Mouse (Mus musculus): ENCODE data around the gene Ascc2. TPM values are rescaled to one million over a fixed set of nuclear protein-coding genes. Genes with fewer than 3 reads are reported as not detected.

Ascc2 gene
- polyA plus RNA-seq, 2 experiments = 32.6 to 33.3 TPM

DNA sequence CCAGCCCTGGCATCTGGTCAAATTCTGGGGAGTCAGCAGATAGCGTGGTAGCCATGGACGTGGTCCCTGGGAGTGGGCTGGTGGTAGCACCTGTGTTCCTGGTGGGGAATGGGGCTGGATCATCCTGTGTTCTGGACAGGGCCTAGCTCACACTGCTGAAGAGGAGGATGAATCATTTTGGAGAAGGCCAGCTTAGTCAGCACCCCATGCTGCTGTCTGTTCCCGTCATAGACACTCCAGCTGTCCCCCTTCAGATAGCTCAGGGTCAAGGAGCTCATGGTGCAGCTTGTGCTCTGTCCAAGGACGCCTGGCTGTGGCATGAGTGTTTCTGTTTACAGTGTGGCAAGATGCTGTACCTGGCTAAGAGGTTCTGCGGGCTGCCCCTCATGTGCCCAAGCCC is 81.0 kb downstream of the Ascc2 start:
- no peak for ATAC-seq (ENCODE audit: low FRiP score, low read depth)
- TF ChIP-seq POLR2A (IDR thresholded peaks at IDR 0.05; ENCODE audit: borderline replicate concordance, extremely low read depth, insufficient read depth, insufficient read length) = no peak

DNA sequence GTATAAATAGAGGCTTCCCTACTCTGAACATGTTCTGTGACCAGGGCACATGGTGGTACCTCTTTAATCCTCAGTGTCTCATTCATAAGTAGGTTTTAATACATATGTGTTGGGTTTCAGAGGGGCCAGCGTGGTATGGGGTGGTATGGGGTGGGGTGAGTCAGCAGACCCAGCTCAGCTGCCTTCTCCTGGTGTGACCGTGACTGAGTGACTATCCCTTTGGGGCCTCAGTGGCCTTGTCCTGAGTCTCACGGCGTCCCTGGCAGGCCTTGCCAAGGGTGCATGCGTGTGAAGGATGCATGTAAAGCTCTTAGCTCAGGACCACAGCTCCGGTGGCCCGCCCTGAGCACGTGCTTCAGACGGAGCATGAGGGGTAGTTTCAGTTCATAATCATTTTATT is 82.4 kb downstream of the Ascc2 start:
- H3K9ac ChIP-seq (ENCODE audit: low read depth, low read length, severe bottlenecking) = no peak overlapping the region
- peaks cover 9% of the 10 kb centered on the region for H3K4me1 ChIP-seq (ENCODE audit: control insufficient read depth, insufficient read depth, low read length)
- H3K9me3 ChIP-seq (ENCODE audit: control insufficient read depth, low read length) = no peaks in the 10 kb centered on the region
- no peak overlapping the region for H3K27ac ChIP-seq (replicated peaks; ENCODE audit: low read depth, low read length)
- H3K27me3 ChIP-seq (ENCODE audit: control insufficient read depth, insufficient read depth, low read length) = no peaks in the 10 kb centered on the region
- DNase-seq (ENCODE audit: low spot score) = no peak
- H3K4me2 ChIP-seq (replicated peaks; ENCODE audit: low read depth, low read length, severe bottlenecking) = no peak overlapping the region
- no peak overlapping the region for H3K4me3 ChIP-seq (replicated peaks; ENCODE audit: low read length)
- H3K36me3 ChIP-seq (ENCODE audit: control insufficient read depth, insufficient read depth, low read length) = peaks cover 23% of the 10 kb centered on the region
- no peak for TF ChIP-seq POLR2A (IDR thresholded peaks at IDR 0.05; ENCODE audit: borderline replicate concordance, extremely low read depth, insufficient read depth, insufficient read length)
- no peak for ATAC-seq (ENCODE audit: low FRiP score, low read depth)
- whole genome bisulfite sequencing = 92% methylated on average over 9 of the region's 9 CpGs

More for the DNA sequence above, 81.0 kb downstream of the Ascc2 start:
- H3K36me3 ChIP-seq (ENCODE audit: control insufficient read depth, insufficient read depth, low read length) = peaks cover 10% of the 10 kb centered on the region; the same call in 1 of the 2 replicates
- no peak for DNase-seq (ENCODE audit: low spot score)
- no peak overlapping the region for H3K4me3 ChIP-seq (replicated peaks; ENCODE audit: low read length)
- no peaks in the 10 kb centered on the region for H3K9me3 ChIP-seq (ENCODE audit: control insufficient read depth, low read length)
- no peak overlapping the region for H3K9ac ChIP-seq (ENCODE audit: low read depth, low read length, severe bottlenecking)
- H3K4me1 ChIP-seq (ENCODE audit: control insufficient read depth, insufficient read depth, low read length) = peaks cover 9% of the 10 kb centered on the region
- 89% methylated on average over 5 of the region's 5 CpGs for WGBS
- no peak overlapping the region for H3K4me2 ChIP-seq (replicated peaks; ENCODE audit: low read depth, low read length, severe bottlenecking)
- no peaks in the 10 kb centered on the region for H3K27me3 ChIP-seq (ENCODE audit: control insufficient read depth, insufficient read depth, low read length)
- H3K27ac ChIP-seq (replicated peaks; ENCODE audit: low read depth, low read length) = no peak overlapping the region

DNA sequence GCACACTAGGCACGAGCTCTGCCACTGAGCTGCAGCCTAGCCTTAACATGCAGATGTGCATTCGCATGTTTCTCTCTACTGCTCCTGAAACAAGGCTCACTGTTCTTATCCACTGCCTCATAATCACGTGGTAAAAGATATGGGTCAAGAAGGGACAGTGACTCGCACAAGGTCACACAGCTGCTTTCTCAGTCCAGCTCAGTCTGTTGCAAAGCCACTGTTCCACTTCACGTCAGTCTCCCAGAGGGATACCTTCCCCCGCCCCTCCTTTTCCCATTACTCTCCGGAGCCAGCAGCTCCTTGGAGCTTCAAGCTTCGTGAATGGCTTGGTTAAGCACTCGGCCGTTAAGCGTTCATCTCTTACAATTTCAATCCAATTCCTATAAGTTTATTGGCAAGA is 82.8 kb downstream of the Ascc2 start:
- no peak for TF ChIP-seq POLR2A (IDR thresholded peaks at IDR 0.05; ENCODE audit: borderline replicate concordance, extremely low read depth, insufficient read depth, insufficient read length)
- no peak overlapping the region for H3K27ac ChIP-seq (replicated peaks; ENCODE audit: low read depth, low read length)
- H3K4me2 ChIP-seq (replicated peaks; ENCODE audit: low read depth, low read length, severe bottlenecking) = no peak overlapping the region
- H3K9ac ChIP-seq (ENCODE audit: low read depth, low read length, severe bottlenecking) = no peak overlapping the region
- H3K9me3 ChIP-seq (ENCODE audit: control insufficient read depth, low read length) = no peaks in the 10 kb centered on the region
- peaks cover 27% of the 10 kb centered on the region for H3K36me3 ChIP-seq (ENCODE audit: control insufficient read depth, insufficient read depth, low read length)
- H3K27me3 ChIP-seq (ENCODE audit: control insufficient read depth, insufficient read depth, low read length) = no peaks in the 10 kb centered on the region
- H3K4me1 ChIP-seq (ENCODE audit: control insufficient read depth, insufficient read depth, low read length) = peaks cover 9% of the 10 kb centered on the region
- no peak for ATAC-seq (ENCODE audit: low FRiP score, low read depth)
- 58% methylated on average over 11 of the region's 11 CpGs for WGBS
- DNase-seq (ENCODE audit: low spot score) = no peak
- no peak overlapping the region for H3K4me3 ChIP-seq (replicated peaks; ENCODE audit: low read length)

DNA sequence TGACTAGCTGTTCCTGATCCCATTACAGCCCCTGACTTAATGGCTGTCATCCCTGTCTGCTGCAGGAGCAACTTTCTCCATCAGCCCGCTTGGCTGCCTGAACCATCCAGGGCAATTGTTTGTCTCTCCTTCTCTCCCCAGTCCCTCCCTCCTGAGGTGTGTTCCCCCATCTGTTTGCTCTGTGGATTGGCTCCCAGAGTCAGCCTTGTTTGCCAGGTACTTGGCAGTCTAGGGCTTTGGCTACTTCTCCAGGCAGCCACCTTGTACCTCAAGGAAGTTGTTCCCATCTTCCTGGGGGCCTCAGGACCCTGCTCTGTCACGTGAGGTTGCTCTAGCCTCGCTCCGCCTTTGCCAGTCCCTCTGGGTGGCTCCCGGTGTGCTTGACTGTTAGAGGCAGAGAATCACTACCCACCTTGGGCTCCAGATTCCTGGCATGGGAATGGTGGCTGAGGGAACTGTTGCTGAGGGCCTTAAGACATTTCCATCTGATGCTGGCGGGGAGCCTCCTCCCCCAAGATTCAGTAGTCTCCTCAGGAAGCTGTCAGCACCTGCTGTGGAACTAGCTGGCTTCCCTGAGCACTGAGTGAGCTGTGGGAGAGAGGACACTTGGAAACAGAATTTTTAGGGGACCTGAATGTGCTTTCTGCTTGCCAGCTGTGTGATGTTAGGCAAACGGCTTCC is 83.5 kb downstream of the Ascc2 start:
- DNase-seq (ENCODE audit: low spot score) (no peak), ATAC-seq (ENCODE audit: low FRiP score, low read depth) (no peak)
- 38% methylated on average over 7 of the region's 7 CpGs for WGBS
- no peak for TF ChIP-seq POLR2A (IDR thresholded peaks at IDR 0.05; ENCODE audit: borderline replicate concordance, extremely low read depth, insufficient read depth, insufficient read length)
- no peak overlapping the region for H3K4me2 ChIP-seq (replicated peaks; ENCODE audit: low read depth, low read length, severe bottlenecking)
- no peaks in the 10 kb centered on the region for H3K27me3 ChIP-seq (ENCODE audit: control insufficient read depth, insufficient read depth, low read length)
- no peak overlapping the region for H3K27ac ChIP-seq (replicated peaks; ENCODE audit: low read depth, low read length)
- no peaks in the 10 kb centered on the region for H3K9me3 ChIP-seq (ENCODE audit: control insufficient read depth, low read length)
- peaks cover 31% of the 10 kb centered on the region for H3K36me3 ChIP-seq (ENCODE audit: control insufficient read depth, insufficient read depth, low read length)
- H3K4me1 ChIP-seq (ENCODE audit: control insufficient read depth, insufficient read depth, low read length) = peaks cover 9% of the 10 kb centered on the region
- H3K9ac ChIP-seq (ENCODE audit: low read depth, low read length, severe bottlenecking) = no peak overlapping the region
- no peak overlapping the region for H3K4me3 ChIP-seq (replicated peaks; ENCODE audit: low read length)

DNA sequence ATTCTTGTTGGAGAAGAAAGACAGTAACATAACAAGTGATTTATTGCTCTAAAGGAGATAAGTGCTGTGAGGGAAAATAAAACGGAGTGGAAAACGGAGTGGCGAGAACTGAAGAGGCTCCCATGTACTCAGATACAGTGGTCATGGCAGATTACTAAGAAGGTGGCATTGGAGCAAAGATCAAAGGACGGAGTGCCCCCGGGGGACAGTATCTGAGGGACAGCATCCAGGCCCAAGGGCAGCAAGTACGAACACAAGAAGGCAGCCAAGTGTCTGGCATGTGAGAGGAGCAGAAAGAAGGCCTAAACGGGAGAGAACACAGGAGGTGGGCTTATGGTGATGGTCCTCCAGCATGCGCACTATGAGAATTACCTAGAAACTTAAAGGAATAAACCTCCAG is 84.2 kb downstream of the Ascc2 start:
- DNase-seq (ENCODE audit: low spot score) = no peak
- H3K4me2 ChIP-seq (replicated peaks; ENCODE audit: low read depth, low read length, severe bottlenecking) = no peak overlapping the region
- 76% methylated on average over 8 of the region's 8 CpGs for WGBS

More for the DNA sequence above, 84.2 kb downstream of the Ascc2 start:
- H3K4me3 ChIP-seq (replicated peaks; ENCODE audit: low read length) = no peak overlapping the region
- no peaks in the 10 kb centered on the region for H3K9me3 ChIP-seq (ENCODE audit: control insufficient read depth, low read length)
- no peak overlapping the region for H3K9ac ChIP-seq (ENCODE audit: low read depth, low read length, severe bottlenecking)
- no peaks in the 10 kb centered on the region for H3K27me3 ChIP-seq (ENCODE audit: control insufficient read depth, insufficient read depth, low read length)
- H3K27ac ChIP-seq (replicated peaks; ENCODE audit: low read depth, low read length) = no peak overlapping the region
- no peak for TF ChIP-seq POLR2A (IDR thresholded peaks at IDR 0.05; ENCODE audit: borderline replicate concordance, extremely low read depth, insufficient read depth, insufficient read length)
- H3K4me1 ChIP-seq (ENCODE audit: control insufficient read depth, insufficient read depth, low read length) = peaks cover 9% of the 10 kb centered on the region
- H3K36me3 ChIP-seq (ENCODE audit: control insufficient read depth, insufficient read depth, low read length) = peaks cover 31% of the 10 kb centered on the region
- ATAC-seq (ENCODE audit: low FRiP score, low read depth) = no peak
